Mouse (Mus musculus) left cerebral cortex, postnatal 4 days (tissue): ENCODE measurements around the gene Cers1. TPM values are rescaled to one million over a fixed set of nuclear protein-coding genes. Genes with fewer than 3 reads are reported as not detected.
A peak's percentile ranks its signal among the peaks of the same experiment; 100 is the strongest.

Experiments
- DNase-seq: peaks from one replicate; pipeline ENCODE4 v3.0.0-alpha.2; 2022
- intact Hi-C: fragments of 180-260 bp; cut with DNase I; formaldehyde crosslinking; loops from one replicate; pipeline ENCODE4 v1.15.1; 2025
- total RNA-seq, 2 experiments: library from RNA; stranded (reverse); gene quantifications; 2 replicates each; pipeline ENCODE4 v1.2.3; 2021

The Cers1 gene
- total RNA-seq, 2 experiments from 2014 or later = 61.6 to 67.6 TPM

DNA sequence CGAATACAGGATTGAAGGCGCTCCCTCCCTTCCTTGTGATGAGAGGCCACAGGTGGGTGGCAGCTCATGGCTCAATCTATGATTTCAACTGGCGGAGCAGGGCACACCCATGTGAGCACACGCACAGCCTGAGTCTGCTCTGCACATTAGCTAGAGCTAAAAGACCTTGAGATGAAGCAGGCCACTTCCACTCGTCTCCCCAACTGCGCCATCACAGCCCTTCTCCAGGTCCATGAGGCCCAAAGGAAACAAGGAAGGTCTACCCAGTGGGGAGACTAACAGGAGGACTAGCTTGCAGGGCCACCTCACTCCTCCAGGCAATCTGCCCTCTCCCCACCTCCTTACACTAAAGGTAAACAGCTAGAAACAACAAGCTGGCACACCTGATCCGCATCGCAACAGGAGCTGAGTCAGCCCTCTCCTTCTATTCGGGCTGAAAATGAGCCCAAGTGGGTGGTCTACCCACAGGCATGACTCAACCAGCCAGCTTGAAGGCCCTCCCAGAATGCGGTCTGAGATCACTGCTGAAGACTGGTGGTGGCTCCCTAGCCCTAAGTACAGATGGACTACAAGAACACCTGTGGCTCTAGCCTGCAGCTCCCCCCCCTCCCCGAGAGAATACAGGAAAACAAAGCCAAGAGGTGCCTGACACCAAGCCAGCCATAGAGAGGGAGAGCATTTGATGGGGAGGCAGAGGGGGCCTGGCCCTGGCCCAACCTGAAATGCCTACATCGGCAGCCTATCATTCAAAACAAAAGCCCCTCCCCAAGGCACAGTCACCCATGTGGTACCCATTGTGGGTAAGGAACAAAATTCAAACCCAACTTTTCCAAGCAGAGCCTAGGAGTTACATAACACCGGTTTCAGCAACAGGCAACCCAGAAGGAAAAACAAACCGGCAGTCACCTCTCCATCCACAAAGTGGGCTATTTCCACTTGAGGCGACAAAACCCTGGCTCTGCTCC is 35.7 kb downstream of the Cers1 start:
- intact Hi-C loops = no loop called here
- no peak for DNase-seq

DNA sequence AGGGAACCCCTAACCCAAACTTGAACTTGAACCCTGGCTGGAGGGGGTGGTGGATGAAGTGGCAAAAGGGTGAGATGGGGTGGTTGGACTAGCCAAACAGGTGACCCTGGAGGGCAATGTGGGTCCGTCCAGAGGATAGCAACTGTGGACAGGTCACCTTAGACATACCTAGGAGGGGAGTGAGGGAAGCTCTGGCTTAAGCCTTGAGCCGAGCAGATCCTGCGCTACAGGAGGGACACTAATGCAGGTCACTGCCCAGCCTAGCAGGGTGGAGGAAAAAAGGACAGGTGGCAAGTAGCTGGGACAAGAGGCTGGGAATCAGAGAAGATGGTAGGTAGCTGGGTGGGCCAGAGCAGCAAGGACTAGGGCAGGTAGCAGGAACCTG is 36.4 kb downstream of the Cers1 start:
- intact Hi-C loops = no loop called here
- DNase-seq = no peak

DNA sequence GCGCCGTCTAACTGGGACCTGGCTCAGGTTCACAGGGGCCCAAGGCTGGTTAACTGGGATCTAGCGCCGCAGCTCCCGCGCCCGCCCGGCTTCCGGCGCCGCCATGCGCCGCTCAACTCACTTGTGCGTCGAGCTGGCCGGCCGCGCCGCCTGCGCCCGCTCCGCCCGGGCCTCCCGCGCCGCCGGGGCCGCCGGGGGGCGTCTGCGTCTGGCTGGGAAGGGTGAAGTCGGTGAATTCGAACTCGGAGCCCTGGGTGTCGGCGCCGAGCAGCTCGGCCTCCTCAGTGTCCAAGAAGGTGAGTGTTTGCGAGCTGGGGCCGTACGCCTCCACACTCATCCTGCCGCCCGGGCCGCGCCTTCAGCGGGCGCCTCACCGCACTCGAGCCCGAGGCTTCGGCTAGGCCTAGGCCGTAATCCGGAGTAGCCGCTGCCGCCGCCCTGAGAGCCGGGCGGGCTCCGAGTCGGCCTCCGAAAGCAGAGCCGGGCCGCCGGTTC is 37.1 kb downstream of the Cers1 start:
- intact Hi-C loops = no loop called here
- no peak for DNase-seq

DNA sequence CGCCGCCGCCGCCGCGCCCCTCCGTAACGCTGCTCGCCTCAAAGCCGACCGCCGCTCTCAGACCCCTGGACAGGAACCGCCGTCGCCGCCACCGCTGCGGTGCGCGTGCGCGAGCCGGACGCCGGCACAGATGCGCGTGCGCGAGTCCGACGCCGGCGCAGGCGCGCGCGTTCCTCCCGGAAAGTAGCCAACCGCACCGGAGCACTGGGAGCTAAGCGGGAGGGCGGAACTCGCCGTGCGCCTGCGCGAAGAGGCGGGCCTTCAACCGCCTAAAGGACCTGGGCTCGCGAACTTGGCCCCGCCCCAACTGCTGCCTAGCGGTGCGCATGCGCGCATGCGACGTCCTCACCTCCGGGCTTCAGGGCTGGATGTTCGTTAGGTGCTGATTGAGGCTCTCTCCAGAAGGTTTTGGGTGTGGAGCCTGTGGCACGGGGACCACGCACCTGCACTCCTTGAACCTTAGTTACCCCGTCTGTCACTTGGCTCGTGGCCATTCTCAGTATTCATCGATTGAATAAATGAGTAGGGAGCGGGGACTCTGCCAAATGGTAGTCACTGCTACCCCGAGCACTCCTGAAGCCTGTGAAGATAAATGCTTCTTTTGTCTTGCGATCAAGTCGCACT is 37.7 kb downstream of the Cers1 start, which contains the start of gene Upf1:
TSS of gene Upf1 (minus strand) at position 85 of the 624 bp plus-strand sequence.
- DNase-seq = peak; percentile 100
- intact Hi-C loops = no loop called here

GRCm38 (mm10) chr8:70354004-70354403 is 38.4 kb downstream of the Cers1 start:
- intact Hi-C loops = no loop called here
- DNase-seq = no peak

GRCm38 (mm10) chr8:70356111-70356510 is 40.5 kb downstream of the Cers1 start:
- DNase-seq = no peak
- intact Hi-C loops = no loop called here

- intact Hi-C loops = no loop called here
- DNase-seq = peak; percentile 57
These were observed 43.8 kb downstream of the Cers1 start for GRCm38 (mm10) chr8:70359411-70359810.

DNA sequence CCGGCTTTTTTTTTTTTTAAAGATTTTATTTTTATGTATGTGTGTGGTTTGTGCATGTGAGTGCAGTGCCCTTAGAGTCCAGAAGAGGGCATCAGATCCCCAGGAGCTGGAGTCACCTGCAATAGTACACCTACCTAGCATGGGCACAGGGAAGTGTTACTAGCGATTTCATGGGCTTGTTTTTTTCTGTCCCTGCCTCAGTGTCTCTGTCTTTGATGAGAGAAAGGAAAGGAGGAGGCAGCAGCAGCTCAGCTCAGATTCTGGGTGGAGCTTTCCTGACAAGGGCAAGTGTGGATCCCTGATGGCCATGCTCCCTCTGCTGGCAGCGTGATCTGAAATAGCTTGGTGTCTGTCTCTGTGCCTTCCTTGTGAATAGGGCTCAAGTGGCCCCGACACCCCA is 45.2 kb downstream of the Cers1 start:
- DNase-seq = no peak
- intact Hi-C loops = no loop called here

- intact Hi-C loops = no loop called here
- DNase-seq = no peak
These were observed 46.0 kb downstream of the Cers1 start for GRCm38 (mm10) chr8:70361484-70362032.

DNA sequence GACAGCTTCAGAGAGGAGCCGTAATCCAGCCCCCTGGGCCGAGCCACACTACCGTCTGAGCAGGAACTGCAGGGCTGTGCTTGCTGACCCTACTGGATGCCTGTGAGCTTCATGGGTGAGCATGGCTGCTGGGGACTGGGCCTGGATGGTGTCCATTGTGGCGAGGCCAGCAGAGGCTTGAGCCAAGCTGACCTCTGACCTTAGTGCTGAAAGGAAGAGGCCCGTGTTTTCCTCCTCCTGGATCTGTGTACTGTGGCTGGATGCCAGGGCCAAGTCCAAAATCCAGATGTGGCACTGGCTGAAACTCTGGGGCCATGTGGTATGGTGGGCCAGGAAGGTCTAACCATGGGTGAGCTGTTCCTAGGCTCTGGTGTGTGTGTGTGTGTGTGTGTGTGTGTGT is 48.5 kb downstream of the Cers1 start:
- no peak for DNase-seq
- intact Hi-C loops = no loop called here

DNA sequence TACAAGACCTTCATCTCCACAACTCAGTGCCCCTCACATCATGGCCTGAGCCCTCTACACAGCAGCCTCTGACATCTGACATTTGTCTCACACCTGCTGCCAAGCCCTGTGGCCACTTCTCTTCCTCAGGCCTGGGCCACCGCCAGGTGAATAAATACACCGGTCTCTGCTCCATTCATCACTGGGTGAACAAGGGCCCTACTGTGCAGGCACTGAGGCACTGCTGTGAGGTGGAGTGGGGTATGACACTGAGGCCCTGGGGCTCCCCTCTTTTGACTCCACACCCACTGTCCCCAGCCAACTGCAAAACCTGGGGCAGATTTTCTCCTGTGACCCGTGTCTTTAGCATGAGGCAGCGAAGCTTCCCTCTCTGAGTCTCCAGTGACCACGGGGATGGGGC is 51.0 kb downstream of the Cers1 start:
- no peak for DNase-seq
- intact Hi-C loops = no loop called here

GRCm38 (mm10) chr8:70370476-70370875 is 54.9 kb downstream of the Cers1 start:
- no peak for DNase-seq
- intact Hi-C loops = no loop called here

DNA sequence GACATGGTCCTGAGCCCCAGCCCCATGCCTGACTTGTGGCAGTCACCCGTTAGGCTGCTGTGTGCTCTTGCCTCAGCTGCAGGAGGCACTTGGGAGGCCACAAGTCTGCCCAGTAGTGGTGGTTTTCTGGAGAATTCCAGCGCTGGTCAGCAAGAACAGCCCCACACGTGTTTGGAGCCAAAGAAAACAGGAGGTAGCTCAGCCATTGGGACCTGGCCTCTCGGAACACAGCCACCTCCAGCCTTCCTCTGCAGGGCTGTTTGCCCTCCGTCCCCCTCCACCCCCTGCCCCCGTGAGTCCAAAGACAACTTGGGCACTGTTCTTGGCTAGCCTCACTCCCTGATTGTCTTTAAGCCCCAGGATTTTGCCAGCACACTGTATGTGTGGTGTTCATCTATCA is 56.4 kb downstream of the Cers1 start:
- intact Hi-C loops = no loop called here
- no peak for DNase-seq

DNA sequence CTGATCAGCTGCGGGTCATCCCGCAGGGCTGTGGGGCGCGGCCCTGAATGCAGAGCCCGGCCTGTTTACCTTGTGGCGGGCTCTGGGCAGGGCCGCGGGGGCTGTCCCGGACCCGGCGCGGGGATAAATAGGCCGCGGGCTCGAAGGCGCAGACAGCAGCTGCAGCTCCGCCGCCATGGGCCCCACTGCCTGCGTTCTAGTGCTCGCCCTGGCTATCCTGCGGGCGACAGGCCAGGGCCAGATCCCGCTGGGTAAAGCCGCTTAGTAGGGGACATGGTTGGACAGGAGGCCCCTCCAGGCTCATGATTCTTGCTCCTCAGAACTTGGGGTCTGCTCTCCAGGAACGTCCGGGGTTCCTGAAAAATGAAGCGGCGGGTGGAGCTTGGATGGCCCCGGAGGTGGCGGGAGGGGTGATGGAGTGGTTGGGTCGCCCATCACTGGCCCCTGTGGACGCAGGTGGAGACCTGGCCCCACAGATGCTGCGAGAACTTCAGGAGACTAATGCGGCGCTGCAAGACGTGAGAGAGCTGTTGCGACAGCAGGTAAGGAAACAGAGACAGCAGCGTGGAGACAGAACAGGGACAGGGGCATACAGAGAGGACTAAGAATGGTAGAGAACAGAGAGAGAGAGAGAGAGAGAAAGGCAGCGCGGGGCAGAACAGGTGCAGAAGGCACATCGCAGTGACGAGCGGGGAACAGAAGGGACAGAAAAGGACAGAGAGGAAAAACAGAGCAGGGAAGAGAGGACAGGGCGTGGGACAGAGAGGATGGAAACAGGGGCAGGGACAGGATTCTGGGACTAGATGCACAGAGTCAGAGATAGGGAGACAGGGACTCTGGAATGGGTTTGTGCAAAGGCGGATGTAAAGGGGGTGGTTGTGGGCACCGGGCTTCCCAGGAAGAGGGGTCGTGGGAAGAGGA is 58.1 kb downstream of the Cers1 start, which contains the start of gene Comp:
TSS of gene Comp (plus strand) at position 162 of the 921 bp plus-strand sequence.
- intact Hi-C loops = no loop called here
- no peak for DNase-seq

DNA sequence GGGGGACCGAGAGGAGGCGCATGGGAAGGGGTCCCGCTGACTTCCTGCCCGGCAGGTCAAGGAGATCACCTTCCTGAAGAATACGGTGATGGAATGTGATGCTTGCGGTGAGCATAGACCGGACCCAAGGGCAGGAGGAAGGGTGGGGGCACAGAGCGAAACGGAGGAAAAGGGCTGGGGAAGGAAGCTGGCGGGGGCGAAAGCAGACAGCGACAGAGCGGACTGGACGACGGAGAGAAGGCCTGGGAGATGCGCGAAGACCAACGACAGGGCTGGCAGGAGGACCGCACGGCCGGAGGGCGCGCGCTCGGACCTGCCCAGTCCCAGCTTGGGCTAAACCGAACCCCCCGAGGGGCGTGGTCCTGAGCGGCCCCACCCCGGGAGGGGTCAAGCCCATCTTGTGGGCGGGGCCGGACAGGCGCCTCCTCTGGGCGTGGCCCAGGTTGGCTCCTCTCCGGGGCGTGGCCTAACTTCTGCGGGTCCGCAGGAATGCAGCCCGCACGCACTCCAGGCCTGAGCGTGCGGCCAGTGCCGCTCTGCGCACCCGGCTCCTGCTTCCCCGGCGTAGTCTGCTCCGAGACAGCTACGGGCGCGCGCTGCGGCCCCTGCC is 58.8 kb downstream of the Cers1 start:
- intact Hi-C loops = no loop called here
- peak; percentile 58 for DNase-seq

DNA sequence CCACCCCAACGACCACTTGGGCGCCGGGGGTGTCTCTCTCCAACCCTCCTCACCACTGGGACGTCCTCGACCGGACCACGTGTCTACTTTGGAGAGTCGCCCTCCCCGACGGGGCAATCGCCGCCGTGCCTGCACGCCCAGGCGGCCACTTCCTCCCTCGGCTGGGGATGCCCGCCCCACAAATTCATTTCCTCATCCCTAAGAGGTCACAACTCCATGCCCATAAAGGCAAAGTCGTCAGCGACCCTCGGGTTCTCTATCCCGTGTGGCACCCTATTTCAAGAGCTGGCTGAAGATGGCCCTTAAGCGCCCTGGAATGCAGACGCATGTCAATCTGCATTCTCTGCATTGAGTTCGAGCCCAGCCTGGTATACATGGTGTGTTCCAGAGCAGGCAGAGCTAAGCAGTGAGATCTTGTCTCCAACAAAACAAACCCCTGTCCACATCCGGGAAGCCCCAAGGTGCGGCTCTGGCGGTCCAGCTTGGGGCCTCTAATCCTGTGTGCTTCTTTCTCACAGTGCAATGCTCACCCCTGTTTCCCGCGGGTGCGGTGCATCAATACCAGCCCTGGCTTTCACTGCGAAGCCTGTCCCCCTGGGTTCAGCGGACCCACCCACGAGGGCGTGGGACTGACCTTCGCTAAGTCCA is 59.8 kb downstream of the Cers1 start:
- no peak for DNase-seq
- intact Hi-C loops = no loop called here

- DNase-seq = no peak
- intact Hi-C loops = no loop called here
These were observed 60.7 kb downstream of the Cers1 start for GRCm38 (mm10) chr8:70376275-70376741.

DNA sequence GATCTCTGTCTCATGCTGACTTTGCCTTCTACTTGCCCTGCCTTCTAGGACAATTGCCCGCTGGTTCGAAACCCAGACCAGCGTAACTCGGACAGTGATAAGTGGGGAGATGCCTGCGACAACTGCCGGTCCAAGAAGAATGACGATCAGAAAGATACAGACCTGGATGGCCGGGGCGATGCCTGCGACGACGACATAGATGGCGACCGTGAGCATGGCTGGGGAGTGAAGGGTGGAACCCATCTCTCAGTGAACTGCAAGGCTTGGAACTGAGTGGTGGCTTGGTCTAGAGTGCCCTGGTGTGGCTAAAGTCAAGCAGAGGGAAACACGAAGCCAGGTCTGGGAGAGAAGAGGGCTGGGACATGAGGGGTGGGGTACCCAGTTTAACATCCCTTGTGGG is 61.5 kb downstream of the Cers1 start:
- no peak for DNase-seq
- intact Hi-C loops = no loop called here

DNA sequence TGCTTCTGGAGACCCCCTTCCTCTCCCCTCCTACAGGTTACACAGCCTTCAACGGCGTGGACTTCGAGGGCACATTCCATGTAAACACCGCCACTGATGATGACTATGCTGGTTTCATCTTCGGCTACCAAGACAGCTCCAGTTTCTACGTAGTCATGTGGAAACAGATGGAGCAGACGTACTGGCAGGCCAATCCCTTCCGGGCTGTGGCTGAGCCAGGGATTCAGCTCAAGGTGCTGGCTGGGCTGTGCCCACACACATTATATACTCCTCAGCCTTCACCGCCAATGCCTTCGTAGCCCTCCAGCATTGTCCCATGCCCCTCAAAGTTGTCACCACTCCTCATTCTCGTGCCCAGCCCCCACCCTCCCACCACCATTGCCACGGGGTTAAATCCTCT is 64.5 kb downstream of the Cers1 start:
- DNase-seq = no peak
- intact Hi-C loops = loop anchor here (5.0 kb wide), 1 partner anchor 122 kb away; no protein-coding TSS in a partner anchor
